Mouse (Mus musculus): ENCODE results near the gene Aldoart2.

DNA sequence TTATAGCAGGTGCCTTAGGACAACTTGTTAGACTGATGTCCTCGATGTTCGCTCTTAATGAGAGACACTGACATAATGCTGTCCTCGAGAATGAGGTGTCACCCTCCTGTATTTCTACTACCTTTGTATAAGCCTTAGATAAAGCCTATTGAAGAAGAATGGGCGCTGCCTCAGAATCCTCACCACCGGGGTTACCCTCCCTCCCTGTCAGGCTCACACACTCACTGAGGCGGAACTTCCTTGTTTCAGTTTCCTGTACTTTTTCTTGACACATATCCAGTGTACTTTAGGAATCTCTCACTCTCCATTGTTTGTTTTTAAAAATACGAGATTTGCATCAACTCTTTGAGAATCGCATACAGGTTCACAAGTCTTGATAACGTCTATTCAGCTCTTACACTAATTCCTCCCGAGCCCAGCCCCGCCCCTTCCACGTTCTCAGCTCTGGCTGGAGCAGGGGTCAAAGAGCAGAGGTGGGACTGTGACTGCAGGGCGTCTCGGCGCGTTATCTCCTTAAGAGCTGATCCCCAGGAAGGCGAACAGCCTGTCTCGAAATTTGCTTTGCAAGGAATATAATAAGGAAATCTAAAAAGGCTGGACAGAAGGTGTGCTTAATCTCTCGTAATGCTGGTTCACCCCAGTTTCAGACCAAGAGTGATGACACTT lies 4.9 kb upstream of the Aldoart2 start:
- TF ChIP-seq CTCF (IDR thresholded peaks at IDR 0.05; ENCODE audit: insufficient read depth, low read length) (no peak), POLR2A (IDR thresholded peaks at IDR 0.05; ENCODE audit: borderline replicate concordance, extremely low read depth, low read depth, low read length) (no peak)
